Comparison of ENCODE assay signal across 12 mouse cellular contexts in the genomic region with DNA sequence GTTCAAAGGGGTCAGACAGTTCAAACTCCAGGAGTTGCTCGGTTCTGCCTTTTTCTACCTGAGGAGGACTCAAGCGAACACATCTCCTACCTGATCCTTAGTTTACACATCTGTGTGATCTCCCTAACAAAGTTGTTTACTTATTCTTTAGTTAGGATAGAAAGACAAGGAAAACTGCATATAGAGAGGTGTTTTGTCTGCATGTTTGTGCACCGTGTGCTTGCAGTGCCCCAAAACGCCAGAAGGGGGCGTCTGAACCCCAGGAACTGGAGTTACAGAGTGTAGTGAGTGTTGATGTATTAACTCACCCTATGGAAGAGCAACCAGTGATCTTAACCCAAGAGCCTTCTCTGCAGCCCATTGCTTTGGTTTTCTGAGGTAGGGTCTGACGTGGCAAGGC. TPM values are rescaled to one million over a fixed set of nuclear protein-coding genes. Genes with fewer than 3 reads are reported as not detected.
DNase-seq lines count a peak whose midpoint lies in the region; ATAC-seq and TF ChIP-seq lines count a peak whose summit lies in the region.
"Had no signal": no experiment of that assay in that cellular context is flagged by ENCODE, and none has a peak within 500 bp of the region (broad histone marks: within the 10 kb centered on the region; RNA-seq: fewer than 3 reads in every experiment).

No protein-coding gene starts in this region.

- H3K9me3 ChIP-seq in hindbrain, postnatal 0 days (ENCODE audit: low read length) = no peaks in the 10 kb centered on the region
- H3K9me3 ChIP-seq in hindbrain, embryonic 14.5 days (ENCODE audit: control insufficient read depth, low read length) = no peaks in the 10 kb centered on the region
- no peaks in the 10 kb centered on the region for H3K9me3 ChIP-seq in limb, embryonic 11.5 days (ENCODE audit: control insufficient read depth, low read length)
- H3K9me3 ChIP-seq: limb, embryonic 12.5 days; neural tube, embryonic 15.5 days had no signal

- no peak for TF ChIP-seq POLR2A in testis, adult 2 months (IDR thresholded peaks at IDR 0.05; ENCODE audit: control insufficient read depth, low read depth, low read length)

- peak; percentile 38 for TF ChIP-seq CTCF in hindbrain, postnatal 0 days (IDR thresholded peaks at IDR 0.05; ENCODE audit: low read depth)
- TF ChIP-seq CTCF in testis, adult 2 months (IDR thresholded peaks at IDR 0.05; ENCODE audit: control insufficient read depth, insufficient read depth, insufficient replicate concordance, low read depth, low read length) = peak; percentile 84; the same call in 1 of the 2 replicates

- H3K27ac ChIP-seq in hindbrain, postnatal 0 days = no peak overlapping the region
- no peak overlapping the region for H3K27ac ChIP-seq in hindbrain, embryonic 14.5 days
- no peak overlapping the region for H3K27ac ChIP-seq in testis, adult 2 months (ENCODE audit: control insufficient read depth, insufficient read depth, low read depth, low read length)
- no peak overlapping the region for H3K27ac ChIP-seq in limb, embryonic 11.5 days (replicated peaks; ENCODE audit: low read depth, low read length)
- H3K27ac ChIP-seq: limb, embryonic 12.5 days; neural tube, embryonic 15.5 days had no signal

- H3K4me2 ChIP-seq in hindbrain, postnatal 0 days (ENCODE audit: low read depth, low read length) = no peak overlapping the region
- no peak overlapping the region for H3K4me2 ChIP-seq in hindbrain, embryonic 14.5 days (replicated peaks)
- H3K4me2 ChIP-seq in limb, embryonic 11.5 days (ENCODE audit: low read depth, severe bottlenecking) = no peak overlapping the region
- H3K4me2 ChIP-seq: limb, embryonic 12.5 days; neural tube, embryonic 15.5 days had no signal

- no peak overlapping the region for H3K4me3 ChIP-seq in hindbrain, postnatal 0 days (ENCODE audit: low read length)
- no peak overlapping the region for H3K4me3 ChIP-seq in hindbrain, embryonic 14.5 days (replicated peaks; ENCODE audit: low read length)
- H3K4me3 ChIP-seq in testis, adult 2 months (ENCODE audit: control insufficient read depth, low read depth, low read length) = no peak overlapping the region
- no peak overlapping the region for H3K4me3 ChIP-seq in limb, embryonic 11.5 days (ENCODE audit: low read depth, low read length)
- H3K4me3 ChIP-seq: limb, embryonic 12.5 days; neural tube, embryonic 15.5 days had no signal

- H3K27me3 ChIP-seq in hindbrain, postnatal 0 days (ENCODE audit: insufficient read depth, low read length) = no peaks in the 10 kb centered on the region
- H3K27me3 ChIP-seq in hindbrain, embryonic 14.5 days (ENCODE audit: control insufficient read depth, insufficient read depth, low read length) = no peaks in the 10 kb centered on the region
- no peaks in the 10 kb centered on the region for H3K27me3 ChIP-seq in testis, adult 2 months (ENCODE audit: control insufficient read depth, insufficient read depth, low read length)
- H3K27me3 ChIP-seq in limb, embryonic 11.5 days (ENCODE audit: control insufficient read depth, insufficient read depth, low read length) = no peaks in the 10 kb centered on the region
- H3K27me3 ChIP-seq: limb, embryonic 12.5 days; neural tube, embryonic 15.5 days had no signal

- H3K36me3 ChIP-seq in hindbrain, postnatal 0 days (ENCODE audit: insufficient read depth, low read length) = no peaks in the 10 kb centered on the region
- no peaks in the 10 kb centered on the region for H3K36me3 ChIP-seq in hindbrain, embryonic 14.5 days (replicated peaks; ENCODE audit: control insufficient read depth, insufficient read depth)
- H3K36me3 ChIP-seq in testis, adult 2 months (ENCODE audit: control insufficient read depth, insufficient read depth, low read length) = no peaks in the 10 kb centered on the region
- no peaks in the 10 kb centered on the region for H3K36me3 ChIP-seq in limb, embryonic 11.5 days (ENCODE audit: control insufficient read depth, insufficient read depth, low read length)
- H3K36me3 ChIP-seq: limb, embryonic 12.5 days; neural tube, embryonic 15.5 days had no signal

- H3K4me1 ChIP-seq in hindbrain, postnatal 0 days (ENCODE audit: insufficient read depth, low read length) = no peaks in the 10 kb centered on the region
- H3K4me1 ChIP-seq in hindbrain, embryonic 14.5 days (replicated peaks; ENCODE audit: control insufficient read depth, insufficient read depth, low read length) = no peaks in the 10 kb centered on the region
- H3K4me1 ChIP-seq in testis, adult 2 months (ENCODE audit: control insufficient read depth, insufficient read depth, low read length) = no peaks in the 10 kb centered on the region
- H3K4me1 ChIP-seq in limb, embryonic 11.5 days (ENCODE audit: control insufficient read depth, insufficient read depth, low read length) = no peaks in the 10 kb centered on the region
- H3K4me1 ChIP-seq: neural tube, embryonic 15.5 days had no signal

- WGBS in hindbrain, postnatal 0 days = 73% methylated on average over 6 of the region's 6 CpGs
- 77% methylated on average over 6 of the region's 6 CpGs for WGBS in hindbrain, embryonic 14.5 days
- WGBS in limb, embryonic 11.5 days = 72% methylated on average over 6 of the region's 6 CpGs

- no peak overlapping the region for H3K9ac ChIP-seq in hindbrain, postnatal 0 days (replicated peaks; ENCODE audit: low read length)
- no peak overlapping the region for H3K9ac ChIP-seq in hindbrain, embryonic 14.5 days
- no peak overlapping the region for H3K9ac ChIP-seq in limb, embryonic 11.5 days (ENCODE audit: low read length)
- H3K9ac ChIP-seq: limb, embryonic 12.5 days; neural tube, embryonic 15.5 days had no signal

- no peak for ATAC-seq in hindbrain, postnatal 0 days
- ATAC-seq in hindbrain, embryonic 14.5 days (ENCODE audit: low FRiP score) = no peak
- no peak for ATAC-seq in limb, embryonic 11.5 days (ENCODE audit: insufficient number of reproducible peaks, low FRiP score, low TSS enrichment, low read depth)
- ATAC-seq in megakaryocyte-erythroid progenitor cell, adult 5-6 weeks (replicated peaks; ENCODE audit: low FRiP score, low TSS enrichment, poor library complexity, severe bottlenecking) = no peak; the same call in 1 of the 2 replicates

- no peak for DNase-seq in hindbrain, postnatal 0 days (ENCODE audit: low spot score)
- DNase-seq in hindbrain, embryonic 14.5 days (ENCODE audit: low spot score) = no peak
- DNase-seq in testis, postnatal 10 days (ENCODE audit: low spot score) = no peak
- peak; percentile 49 for DNase-seq in limb, embryonic 11.5 days (ENCODE audit: low spot score)
- no peak for DNase-seq in urinary bladder, postnatal 25 days (ENCODE audit: low spot score)
- no peak for DNase-seq in kidney, postnatal 25 days
- DNase-seq: adrenal gland, postnatal 36 days; cerebellum, postnatal 10 days had no signal

RNA-seq across cellular contexts. Expression of a gene that starts 8.2 kb away (rescaled TPM):
- 31.7 and 35.9 TPM in 2 replicates for total RNA-seq in hindbrain, postnatal 0 days (2014; rRNA removed)
- 50.8 and 54.2 TPM in 2 replicates for polyA plus RNA-seq in hindbrain, postnatal 0 days (2015; fragmentation: Nextera tagmentation; extraction: Ambion mirVana)
- 43.8 and 47.9 TPM in 2 replicates for polyA plus RNA-seq in hindbrain, embryonic 14.5 days (2014; fragmentation: Nextera tagmentation; extraction: Ambion mirVana)
- polyA plus RNA-seq in testis, adult 2 months (2012; rRNA removed) = 3.6 and 3.7 TPM in 2 replicates
- 56.3 and 60.7 TPM in 2 replicates for polyA plus RNA-seq in limb, embryonic 11.5 days (2014; fragmentation: Nextera tagmentation; extraction: Ambion mirVana)
- 12.8 and 27.1 TPM in 2 replicates for total RNA-seq in megakaryocyte-erythroid progenitor cell, adult 5-6 weeks (2014; fragmentation: Nextera tagmentation)
- 5.9 and 16.1 TPM in 2 replicates for total RNA-seq in megakaryocyte-erythroid progenitor cell, adult 5-6 weeks (2017)

RNA-seq across cellular contexts. Expression of a gene that starts 18.9 kb away (rescaled TPM):
- total RNA-seq in hindbrain, postnatal 0 days (2014; rRNA removed) = 108 and 115 TPM in 2 replicates
- polyA plus RNA-seq in hindbrain, postnatal 0 days (2015; fragmentation: Nextera tagmentation; extraction: Ambion mirVana) = 22.0 and 24.0 TPM in 2 replicates
- polyA plus RNA-seq in hindbrain, embryonic 14.5 days (2014; fragmentation: Nextera tagmentation; extraction: Ambion mirVana) = 45.3 and 46.0 TPM in 2 replicates
- 2.0 and 2.5 TPM in 2 replicates for polyA plus RNA-seq in testis, adult 2 months (2012; rRNA removed)
- polyA plus RNA-seq in limb, embryonic 11.5 days (2014; fragmentation: Nextera tagmentation; extraction: Ambion mirVana) = 14.6 and 15.1 TPM in 2 replicates
- total RNA-seq in megakaryocyte-erythroid progenitor cell, adult 5-6 weeks (2014; fragmentation: Nextera tagmentation) = 8.8 and 11.3 TPM in 2 replicates
- 12.5 and 17.6 TPM in 2 replicates for total RNA-seq in megakaryocyte-erythroid progenitor cell, adult 5-6 weeks (2017)
